Mouse (Mus musculus) heart, adult 2 months (tissue): Measurements from ENCODE around the gene Polr2a.

Experiments used
- CTCF ChIP-seq: fragments of 200-600 bp; IDR thresholded peaks from 2 replicates; pipeline ENCODE4 v1.8.1; 2022; ENCODE audit warnings: antibody characterized with exemption, mild to moderate bottlenecking, moderate library complexity
- EP300 ChIP-seq: fragments of 200-500 bp; IDR thresholded peaks from 2 replicates; pipeline ENCODE4 v1.6.1; 2011; ENCODE audit warnings: low read depth, low read length, control low read depth; ENCODE audit not compliant: insufficient read depth

- TF ChIP-seq CTCF (no peak), EP300 (peak; percentile 92)
Observed at GRCm38 (mm10) chr11:69706775-69707479, 51.5 kb downstream of the Polr2a start.
